Mouse (Mus musculus) CH12.LX (cell line): ENCODE measurements around the gene Dpm2. TPM values are rescaled to one million over a fixed set of nuclear protein-coding genes. Genes with fewer than 3 reads are reported as not detected.

Experiments
- DNase-seq: peaks from one replicate; pipeline ENCODE4 v3.0.0-alpha.2; 2013; ENCODE audit errors: extremely low read depth
- H3K27ac ChIP-seq: 2 replicates; pipeline ENCODE4 v1.5.1; 2012; ENCODE audit warnings: low read depth, mild to moderate bottlenecking, control low read depth, moderate library complexity; ENCODE audit not compliant: insufficient read depth
- H3K27me3 ChIP-seq: replicated peaks from 2 replicates; pipeline ENCODE3; 2012; ENCODE audit warnings: inconsistent platforms
- H3K36me3 ChIP-seq, 2 experiments: replicated peaks in 1 of 2; 2 replicates each; pipeline versions ENCODE3 to v1.6.1; 2012; ENCODE audit warnings: inconsistent platforms in 1 of 2, low read length in 1 of 2, mild to moderate bottlenecking in 1 of 2, mixed read lengths in 1 of 2, moderate library complexity in 1 of 2; ENCODE audit not compliant: control insufficient read depth in 1 of 2, insufficient read depth in 1 of 2
- H3K4me1 ChIP-seq, 2 experiments: 2 replicates each; pipeline ENCODE4 v1.6.1; 2012; ENCODE audit warnings: inconsistent platforms in 1 of 2, moderate library complexity in 1 of 2; ENCODE audit not compliant: insufficient read depth in 2 of 2, control insufficient read depth in 1 of 2
- H3K4me2 ChIP-seq: 2 replicates; pipeline ENCODE4 v1.6.1; 2012; ENCODE audit warnings: low read depth, mild to moderate bottlenecking, control low read depth; ENCODE audit not compliant: poor library complexity, insufficient read depth, severe bottlenecking
- H3K4me3 ChIP-seq, 3 experiments: fragments of 150-350 bp in 1 of 3; sonication (generic) in 1 of 3; replicated peaks in 1 of 3; 2 replicates each; pipeline versions ENCODE3 to v1.5.1; 2011 to 2012; ENCODE audit warnings: low read depth in 2 of 3, low read length in 2 of 3, mild to moderate bottlenecking in 2 of 3, moderate library complexity in 2 of 3, control low read depth in 1 of 3, improper control_type of control experiment in 1 of 3, inconsistent platforms in 1 of 3, mixed read lengths in 1 of 3; ENCODE audit not compliant: poor library complexity in 1 of 3
- H3K79me2 ChIP-seq: replicated peaks from 2 replicates; pipeline ENCODE4 v1.6.1; 2012; ENCODE audit warnings: mild to moderate bottlenecking, moderate library complexity; ENCODE audit not compliant: control insufficient read depth, poor library complexity, insufficient read depth, severe bottlenecking; ENCODE audit errors: extremely low read depth
- H3K9ac ChIP-seq: 2 replicates; pipeline ENCODE4 v1.6.1; 2012; ENCODE audit warnings: low read depth, mild to moderate bottlenecking, control low read depth, moderate library complexity; ENCODE audit not compliant: insufficient read depth
- H3K9me3 ChIP-seq: replicated peaks from 2 replicates; pipeline ENCODE3; 2012; ENCODE audit warnings: low read length, inconsistent platforms, mixed read lengths
- BHLHE40 ChIP-seq: IDR thresholded peaks from 2 replicates; pipeline ENCODE4 v1.6.1; 2011; ENCODE audit warnings: mild to moderate bottlenecking, low read depth, low read length, improper control_type of control experiment
- CHD1 ChIP-seq: IDR thresholded peaks from 2 replicates; pipeline ENCODE4 v1.6.1; 2012; ENCODE audit warnings: low read depth, low read length, improper control_type of control experiment, inconsistent platforms
- CHD2 ChIP-seq: IDR thresholded peaks from 2 replicates; pipeline ENCODE4 v1.6.1; 2011; ENCODE audit warnings: low read length, improper control_type of control experiment
- E2F4 ChIP-seq: IDR thresholded peaks from 2 replicates; pipeline ENCODE4 v1.6.1; 2011; ENCODE audit warnings: low read depth, low read length, improper control_type of control experiment; ENCODE audit not compliant: insufficient replicate concordance
- ELF1 ChIP-seq: IDR thresholded peaks from 2 replicates; pipeline ENCODE4 v1.6.1; 2014; ENCODE audit warnings: low read depth, mild to moderate bottlenecking, inconsistent platforms, low read length, improper control_type of control experiment
- ETS1 ChIP-seq: conservative IDR thresholded peaks from 2 replicates; pipeline ENCODE4 v1.6.1; 2012; ENCODE audit warnings: low read depth, mild to moderate bottlenecking, inconsistent platforms, low read length, improper control_type of control experiment, moderate library complexity
- GABPA ChIP-seq: IDR thresholded peaks from 2 replicates; pipeline ENCODE4 v1.6.1; 2012; ENCODE audit warnings: low read depth, low read length, improper control_type of control experiment, inconsistent platforms; ENCODE audit not compliant: insufficient replicate concordance
- JUN ChIP-seq: IDR thresholded peaks from 2 replicates; pipeline ENCODE4 v1.6.1; 2011; ENCODE audit warnings: low read depth, mild to moderate bottlenecking, low read length, improper control_type of control experiment, moderate library complexity; ENCODE audit not compliant: insufficient read depth
- JUND ChIP-seq: conservative IDR thresholded peaks from 2 replicates; pipeline ENCODE4 v1.6.1; 2011; ENCODE audit warnings: low read depth, low read length, improper control_type of control experiment
- NELFE ChIP-seq: IDR thresholded peaks from 2 replicates; pipeline ENCODE4 v1.6.1; 2011; ENCODE audit warnings: low read depth, low read length, improper control_type of control experiment
- PAX5 ChIP-seq: IDR thresholded peaks from 2 replicates; pipeline ENCODE4 v1.6.1; 2012; ENCODE audit warnings: low read length, inconsistent platforms, mixed read lengths
- POLR2A ChIP-seq: IDR thresholded peaks from 2 replicates; pipeline ENCODE4 v1.6.1; 2011; ENCODE audit warnings: low read depth, mild to moderate bottlenecking, improper control_type of control experiment, low read length
- POLR2AphosphoS2 ChIP-seq: IDR thresholded peaks from 2 replicates; pipeline ENCODE4 v1.6.1; 2011; ENCODE audit warnings: low read depth, low read length, improper control_type of control experiment
- RAD21 ChIP-seq: IDR thresholded peaks from 2 replicates; pipeline ENCODE4 v1.6.1; 2011; ENCODE audit warnings: low read depth, mild to moderate bottlenecking, low read length, improper control_type of control experiment, moderate library complexity
- RCOR1 ChIP-seq: conservative IDR thresholded peaks from 2 replicates; pipeline ENCODE4 v1.6.1; 2012; ENCODE audit warnings: low read depth, mild to moderate bottlenecking, inconsistent platforms, low read length, improper control_type of control experiment
- SIN3A ChIP-seq: IDR thresholded peaks from 2 replicates; pipeline ENCODE4 v1.6.1; 2012; ENCODE audit warnings: low read length, improper control_type of control experiment, inconsistent platforms
- SMC3 ChIP-seq: IDR thresholded peaks from 2 replicates; pipeline ENCODE4 v1.6.1; 2011; ENCODE audit warnings: low read depth, low read length, improper control_type of control experiment
- TBP ChIP-seq: conservative IDR thresholded peaks from 2 replicates; pipeline ENCODE4 v1.6.1; 2011; ENCODE audit warnings: low read depth, low read length, improper control_type of control experiment
- USF2 ChIP-seq: conservative IDR thresholded peaks from 2 replicates; pipeline ENCODE4 v1.6.1; 2011; ENCODE audit warnings: low read depth, low read length, improper control_type of control experiment
- ZKSCAN1 ChIP-seq: IDR thresholded peaks from 2 replicates; pipeline ENCODE4 v1.6.1; 2012; ENCODE audit warnings: low read depth, inconsistent platforms, low read length, improper control_type of control experiment, borderline replicate concordance
- ZNF384 ChIP-seq: IDR thresholded peaks from 2 replicates; pipeline ENCODE4 v1.6.1; 2012; ENCODE audit warnings: low read depth, low read length, improper control_type of control experiment, inconsistent platforms
- dilution Hi-C: fragments of 300-500 bp; cut with MboI; formaldehyde crosslinking; loops from 2 replicates; pipeline ENCODE4 v1.14.3; 2020; ENCODE audit warnings: low sequenced_read_pairs; ENCODE audit not compliant: extremely low pct_unique_long_range_greater_than_20kb, extremely low pct_ligation_motif_present
- in situ Hi-C: fragments of 300-500 bp; cut with MboI; formaldehyde crosslinking; loops from 3 replicates; pipeline ENCODE4 v1.14.3; 2019; ENCODE audit warnings: low sequenced_read_pairs, low pct_ligation_motif_present, low pct_unique_long_range_greater_than_20kb, mixed read lengths
- polyA plus RNA-seq: library from polyadenylated mRNA; unstranded; fragments of >175 nt; gene quantifications from 2 replicates; pipeline ENCODE4 v1.2.1, GENCODE M21; 2012; ENCODE audit warnings: low read depth; ENCODE audit not compliant: insufficient read length
- total RNA-seq, 2 experiments: library from RNA; depleted of rRNA; stranded (reverse); fragments of 300-350 nt in 1 of 2; fragments of >200 nt in 1 of 2; gene quantifications; 2 replicates each; pipeline ENCODE4 v1.2.3; 2012 to 2014

The Dpm2 gene
- total and polyA plus RNA-seq, 3 experiments: 30.9 to 63.6 (median 33.8) TPM

DNA sequence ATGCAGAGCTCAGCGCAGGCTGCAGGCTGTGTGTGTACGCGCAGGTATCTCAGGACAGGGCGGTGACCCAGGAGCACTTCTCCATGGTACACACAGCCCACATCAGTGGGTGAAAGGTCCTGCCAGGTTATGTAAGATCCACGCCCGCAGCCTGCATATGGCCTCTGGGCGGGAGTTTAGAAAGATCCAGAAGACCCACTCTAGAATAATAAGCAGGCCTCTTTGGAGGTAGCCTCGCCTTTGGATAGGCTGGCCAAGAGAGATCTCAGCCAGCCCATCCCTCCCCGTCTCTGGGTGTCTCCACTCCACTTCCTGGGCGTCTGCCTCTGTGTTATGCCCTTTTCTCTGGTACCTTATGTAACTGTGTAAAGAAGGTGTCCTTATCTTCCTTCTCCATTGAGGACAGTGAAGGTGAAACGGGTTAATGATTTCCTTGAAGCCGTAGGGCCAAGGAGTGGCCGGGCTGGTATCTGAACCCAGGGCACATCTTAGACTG lies 46.1 kb upstream of the Dpm2 start:
- TF ChIP-seq RAD21: no peak
- TF ChIP-seq JUN: no peak
- TF ChIP-seq PAX5: no peak
- TF ChIP-seq NELFE: no peak
- TF ChIP-seq SMC3: no peak
- no peak for TF ChIP-seq RCOR1
- TF ChIP-seq CHD2: no peak
- TF ChIP-seq ELF1: no peak
- TF ChIP-seq POLR2A: no peak
- no peak for TF ChIP-seq ZNF384
- TF ChIP-seq USF2: no peak
- TF ChIP-seq POLR2AphosphoS2: no peak
- TF ChIP-seq ETS1: no peak
- no peak for TF ChIP-seq SIN3A
- no peaks in the 10 kb centered on the region for H3K27me3 ChIP-seq
- peaks cover 3 to 30% of the 10 kb centered on the region in 2 experiments; a peak in 3 of 4 replicates for H3K4me1 ChIP-seq
- dilution Hi-C loops (no loop called here), in situ Hi-C loops (no loop called here)
- H3K79me2 ChIP-seq: no peaks in the 10 kb centered on the region
- H3K9ac ChIP-seq: no peak overlapping the region
- H3K4me3 ChIP-seq: no peak overlapping the region
- no peaks in the 10 kb centered on the region for H3K9me3 ChIP-seq
- H3K27ac ChIP-seq: no peak overlapping the region
- no peaks in the 10 kb centered on the region for H3K36me3 ChIP-seq
- H3K4me2 ChIP-seq: no peak overlapping the region
- DNase-seq: no peak

DNA sequence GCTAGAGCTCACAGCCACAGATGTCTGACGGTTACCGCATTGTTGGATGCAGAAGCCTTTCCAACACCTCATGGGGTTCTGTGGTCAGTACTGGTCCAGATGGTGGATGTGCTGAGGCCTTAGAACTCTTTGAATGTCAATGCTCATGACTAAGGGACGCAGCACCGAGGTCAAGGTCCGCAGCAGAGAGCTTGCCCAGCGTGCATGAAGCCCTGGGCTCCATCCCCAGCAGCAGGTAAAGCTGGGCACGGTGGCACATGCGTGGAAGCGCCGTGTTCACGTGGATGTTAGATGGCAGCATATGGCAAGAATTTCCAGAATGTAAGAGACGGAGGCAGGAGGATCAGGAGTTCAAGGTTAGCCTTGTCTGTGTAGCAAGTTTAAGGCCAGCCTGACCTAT lies 44.8 kb upstream of the Dpm2 start:
- DNase-seq: no peak
- dilution Hi-C loops (no loop called here), in situ Hi-C loops (no loop called here)
- Histone ChIP-seq H3K27ac (no peak overlapping the region), H3K4me3 (no peak overlapping the region), H3K4me1 (peaks cover 3 to 30% of the 10 kb centered on the region in 2 experiments; a peak in 3 of 4 replicates), H3K9me3 (no peaks in the 10 kb centered on the region), H3K27me3 (no peaks in the 10 kb centered on the region), H3K4me2 (no peak overlapping the region), H3K9ac (no peak overlapping the region), H3K36me3 (no peaks in the 10 kb centered on the region), H3K79me2 (no peaks in the 10 kb centered on the region)
- TF ChIP-seq BHLHE40 (no peak), ZKSCAN1 (no peak), CHD1 (no peak), POLR2AphosphoS2 (no peak), JUND (no peak), POLR2A (no peak), GABPA (no peak), E2F4 (no peak), ZNF384 (no peak), TBP (no peak)
